18 mouse cellular contexts compared by ENCODE assay signal in the genomic region with DNA sequence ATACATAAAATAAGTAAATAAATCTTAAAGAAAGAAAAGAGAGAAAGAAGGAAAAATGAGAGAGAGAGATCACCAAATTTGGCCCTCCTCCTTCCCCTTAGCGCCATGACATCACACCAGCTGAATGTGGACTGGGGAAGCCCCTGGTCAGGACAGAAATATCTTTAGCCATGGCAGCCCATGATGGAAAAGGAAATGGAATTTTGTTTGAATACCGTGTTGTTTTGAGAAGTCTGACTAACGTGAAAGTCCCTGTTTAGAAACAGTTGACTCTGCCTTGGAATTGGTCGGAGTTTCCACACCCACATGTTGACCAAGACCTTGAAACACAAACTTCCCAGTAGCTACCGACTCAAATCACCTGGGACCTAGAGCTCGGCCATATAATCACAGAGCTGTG. TPM values are rescaled to one million over a fixed set of nuclear protein-coding genes. Genes with fewer than 3 reads are reported as not detected.
"Had no signal": no experiment of that assay in that cellular context is flagged by ENCODE, and none has a peak within 500 bp of the region (broad histone marks: within the 10 kb centered on the region; RNA-seq: fewer than 3 reads in every experiment).

No protein-coding gene starts in this region.

- H3K4me2 ChIP-seq: lung, embryonic 15.5 days; midbrain, embryonic 11.5 days; midbrain, embryonic 13.5 days; midbrain, embryonic 15.5 days; neural tube, embryonic 13.5 days; stomach, embryonic 15.5 days had no signal

- H3K27ac ChIP-seq: lung, embryonic 15.5 days; macrophage; midbrain, embryonic 13.5 days; midbrain, embryonic 15.5 days; neural tube, embryonic 13.5 days; stomach, embryonic 15.5 days; stomach, postnatal 0 days had no signal

- H3K4me1 ChIP-seq: stomach, embryonic 15.5 days had no signal

- H3K36me3 ChIP-seq: lung, embryonic 15.5 days; midbrain, embryonic 13.5 days; midbrain, embryonic 15.5 days; neural tube, embryonic 13.5 days; stomach, embryonic 15.5 days had no signal

- ATAC-seq: lung, postnatal 0 days; midbrain, embryonic 13.5 days; midbrain, embryonic 15.5 days had no signal

- H3K4me3 ChIP-seq: lung, embryonic 15.5 days; megakaryocyte, embryonic 14.5 days; midbrain, embryonic 13.5 days; midbrain, embryonic 15.5 days; myocyte; neural tube, embryonic 13.5 days; stomach, embryonic 15.5 days had no signal

- DNase-seq: lung, adult 2 months; lung, postnatal 14 days; lung, postnatal 36 days; right cerebral cortex, postnatal 14 days; thymus, adult 2 months; thymus, postnatal 25 days; thymus, postnatal 4 days had no signal

- H3K27me3 ChIP-seq: lung, embryonic 15.5 days; midbrain, embryonic 13.5 days; midbrain, embryonic 15.5 days; neural tube, embryonic 13.5 days; stomach, embryonic 15.5 days had no signal

- H3K9me3 ChIP-seq: lung, embryonic 15.5 days; midbrain, embryonic 13.5 days; midbrain, embryonic 15.5 days; neural tube, embryonic 13.5 days; stomach, embryonic 15.5 days had no signal

- H3K9ac ChIP-seq: lung, embryonic 15.5 days; midbrain, embryonic 13.5 days; midbrain, embryonic 15.5 days; neural tube, embryonic 13.5 days; stomach, embryonic 15.5 days had no signal

RNA-seq across cellular contexts. Expression of gene Tcp11, which starts 24.0 kb away (rescaled TPM):
- polyA plus RNA-seq: macrophage, myocyte had no signal
